Mouse (Mus musculus): Measurements from ENCODE around the gene Wapl.

Gene Wapl

GRCm38 (mm10) chr14:34710209-34710608 lies 36.5 kb downstream of the Wapl start:
- no peak for DNase-seq

DNA sequence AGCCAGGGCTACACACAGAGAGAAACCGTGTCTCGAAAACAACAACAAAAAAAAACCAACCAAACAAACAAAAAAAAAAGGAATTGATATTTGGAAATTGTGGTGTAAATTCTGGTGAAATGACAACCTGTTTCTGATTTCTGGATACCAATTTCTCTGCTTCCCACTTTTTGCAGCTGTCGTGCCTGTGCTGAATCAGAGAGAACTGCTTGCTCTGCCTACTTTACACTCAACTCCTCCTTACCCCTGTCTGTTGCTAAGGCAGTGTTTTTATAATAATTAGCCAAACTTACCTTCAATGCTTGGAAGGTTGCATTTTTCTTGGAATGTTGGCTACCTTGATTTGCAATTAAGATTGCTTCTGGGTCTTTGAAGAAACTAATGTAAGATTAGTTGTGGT lies 38.3 kb downstream of the Wapl start:
- no peak for DNase-seq

DNA sequence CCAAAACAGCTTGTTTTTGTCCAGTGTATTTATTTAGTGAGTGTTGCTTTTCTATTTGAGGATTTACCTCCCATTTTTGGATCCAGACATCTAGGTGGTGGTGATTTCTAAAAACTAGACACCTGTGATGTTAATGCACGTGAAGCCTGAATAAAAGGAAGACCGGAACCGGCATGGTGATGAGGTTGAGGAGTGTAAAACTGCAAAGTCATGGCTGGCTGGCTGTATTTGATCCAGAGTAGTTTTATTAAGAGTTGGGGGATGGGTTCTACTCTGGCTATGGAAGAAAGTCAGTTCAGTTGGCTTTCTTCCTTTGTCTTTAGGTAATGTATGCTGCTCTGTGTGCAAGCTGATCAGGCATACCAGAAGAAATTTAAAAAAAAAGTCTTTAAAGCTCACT lies 39.1 kb downstream of the Wapl start:
- no peak for DNase-seq

- DNase-seq: no peak
These were observed 44.4 kb downstream of the Wapl start for GRCm38 (mm10) chr14:34718150-34718549.

GRCm38 (mm10) chr14:34727709-34728108 lies 54.0 kb downstream of the Wapl start:
- DNase-seq: no peak

- DNase-seq: no peak
These were observed 61.7 kb downstream of the Wapl start for GRCm38 (mm10) chr14:34735405-34735804.

DNA sequence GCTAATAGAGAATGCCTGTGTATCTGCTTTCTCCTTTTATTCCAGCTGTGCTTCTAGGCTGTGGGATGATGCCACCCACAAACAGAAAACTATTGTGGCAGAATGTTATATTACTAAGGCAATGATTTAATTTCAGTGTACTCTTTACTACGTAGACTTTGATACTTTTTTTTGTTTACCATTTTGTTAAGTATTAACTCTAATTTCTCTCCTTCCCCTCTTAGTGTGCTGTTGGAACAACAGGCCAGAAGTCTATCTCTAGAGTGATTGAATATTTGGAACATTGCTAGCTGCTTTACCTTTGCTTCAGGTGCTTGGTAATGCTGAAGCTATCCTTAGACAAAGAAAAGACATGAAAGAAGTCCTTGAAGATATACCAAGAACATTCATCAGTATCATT lies 71.7 kb downstream of the Wapl start:
- DNase-seq: no peak

DNA sequence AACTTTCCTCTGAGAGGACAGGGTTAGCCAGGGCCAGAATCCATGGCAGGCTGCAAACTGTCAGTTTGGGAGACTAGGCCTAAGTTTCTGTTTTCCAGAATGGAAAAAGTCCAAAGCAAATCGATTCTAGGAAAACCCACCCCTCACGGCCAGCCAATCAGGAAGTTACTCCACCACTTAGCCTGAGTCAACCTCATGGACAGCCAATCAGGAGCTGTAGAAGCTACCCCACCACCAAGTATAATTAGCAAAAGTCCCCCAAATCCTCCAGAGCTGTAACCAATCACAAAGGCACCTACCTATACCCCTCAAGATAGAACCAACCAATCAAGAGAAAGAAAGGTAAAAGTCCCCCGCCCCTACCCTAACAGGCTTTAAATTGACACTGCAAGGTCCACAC lies 82.0 kb downstream of the Wapl start:
- DNase-seq: no peak

DNA sequence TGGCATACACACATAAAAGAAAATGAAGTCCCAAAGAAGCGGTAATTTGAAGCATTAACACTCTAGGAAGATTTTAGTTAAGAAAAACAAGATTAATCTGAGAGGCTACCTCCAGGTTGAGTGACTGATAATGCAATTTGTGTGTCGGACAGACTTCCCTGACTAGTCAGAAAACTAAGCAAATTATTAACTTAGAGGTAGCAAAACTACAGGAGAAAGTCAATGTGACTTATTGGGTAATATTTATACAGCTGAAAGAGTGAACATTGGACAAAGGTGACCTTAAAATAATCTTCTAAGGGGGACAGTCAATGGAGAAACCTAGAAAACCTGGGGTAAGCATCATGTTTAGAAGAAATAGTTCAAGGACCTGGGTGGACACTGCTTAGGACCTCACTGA lies 86.2 kb downstream of the Wapl start:
- DNase-seq: no peak

DNA sequence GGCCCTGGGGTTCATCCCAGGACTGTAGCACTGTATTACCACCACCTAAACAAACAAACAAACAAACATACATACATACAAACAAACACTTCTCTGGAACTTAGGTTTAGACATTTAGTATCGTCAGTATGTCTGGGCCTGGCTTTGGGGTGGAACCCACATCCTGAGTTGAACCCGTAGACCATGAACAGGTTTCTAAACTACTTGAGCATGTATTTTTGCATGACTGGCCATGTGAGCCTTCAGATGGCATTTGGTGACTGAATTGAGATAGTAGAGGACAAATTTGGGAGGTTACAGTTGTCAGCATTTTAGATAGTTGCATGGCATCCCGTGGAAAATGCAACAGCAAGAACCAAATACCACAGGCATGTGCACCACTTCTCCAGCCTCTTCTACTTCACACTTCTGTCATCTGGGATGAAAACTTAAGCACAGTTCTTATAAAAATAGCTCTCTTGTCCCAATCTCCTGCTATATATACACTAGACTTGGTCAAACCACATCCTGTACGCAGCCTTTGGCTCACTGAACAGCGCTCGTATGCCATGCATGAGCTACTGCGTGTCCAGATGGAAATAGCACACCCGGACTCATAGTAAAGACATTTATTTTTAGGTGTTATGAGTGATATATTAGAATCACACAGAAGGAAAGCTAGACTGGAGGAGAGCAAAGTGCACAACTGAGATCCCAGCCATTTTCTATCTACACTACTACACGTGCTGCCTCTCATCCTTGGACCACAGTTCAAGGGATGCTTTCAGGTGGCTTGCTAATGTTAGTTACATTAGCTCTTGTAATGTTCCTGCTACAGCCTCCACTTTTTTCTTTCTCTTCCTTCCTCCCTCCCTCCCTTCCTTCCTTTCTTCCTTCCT lies 87.6 kb downstream of the Wapl start:
- DNase-seq: no peak

GRCm38 (mm10) chr14:34762682-34763081 lies 89.0 kb downstream of the Wapl start:
- DNase-seq: peak; percentile 22 to 42

DNA sequence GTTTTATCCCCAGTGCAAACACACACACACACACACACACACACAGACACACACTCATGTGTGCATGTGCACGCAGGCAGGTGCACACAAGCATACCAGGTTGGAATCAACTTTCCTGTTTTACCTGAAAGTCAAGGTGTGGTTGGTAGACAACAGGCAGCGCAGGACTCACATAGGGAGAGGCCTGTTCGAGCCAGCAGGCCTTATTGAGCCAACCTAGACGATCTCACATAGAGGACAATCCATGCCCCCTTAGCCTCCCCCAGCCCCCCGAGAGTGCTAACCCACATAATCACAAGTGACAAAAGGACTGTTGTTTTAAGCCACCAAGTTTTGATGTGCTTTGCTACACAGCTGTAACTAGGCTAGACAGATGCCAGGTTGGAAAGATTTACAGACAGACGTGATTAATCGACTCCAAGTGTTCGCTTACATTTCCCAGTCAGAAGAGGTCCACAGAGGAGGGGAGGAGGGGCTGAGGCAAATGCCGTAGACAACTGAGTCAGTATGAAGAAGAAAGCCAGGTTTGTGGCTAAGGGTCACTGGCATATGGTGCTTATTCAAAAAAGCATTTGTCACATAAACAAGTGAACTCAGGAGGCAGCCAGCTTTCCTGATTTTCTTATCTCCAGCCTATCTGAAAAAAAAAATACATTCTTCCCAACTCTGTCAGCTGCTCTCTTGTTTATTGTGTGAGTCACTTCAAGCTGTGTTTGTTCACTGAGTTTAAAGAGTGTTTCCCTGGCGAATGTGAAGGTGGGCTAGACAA lies 90.2 kb downstream of the Wapl start:
- DNase-seq: no peak

DNA sequence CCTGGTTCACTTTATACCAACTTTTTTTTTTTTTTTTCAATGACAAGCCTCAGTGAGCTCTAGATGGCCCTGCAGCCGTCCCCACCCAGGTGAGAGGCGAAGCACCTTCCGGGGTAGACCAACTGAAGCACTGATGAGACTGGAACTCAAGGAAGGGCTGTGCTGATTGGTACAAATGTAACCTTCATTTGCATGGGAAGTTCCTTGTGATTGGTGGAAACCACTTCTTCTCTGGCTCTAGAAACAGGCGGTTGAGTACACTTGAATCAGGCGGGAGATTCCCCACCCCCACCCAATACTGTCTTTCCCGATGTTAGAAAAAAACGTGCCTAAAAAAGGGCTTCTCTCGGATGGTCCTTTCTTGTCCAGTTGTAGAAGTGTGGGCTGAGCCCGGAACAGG lies 91.2 kb downstream of the Wapl start:
- no peak for DNase-seq

- no peak for DNase-seq
These were observed 91.7 kb downstream of the Wapl start for GRCm38 (mm10) chr14:34765380-34765779.

- DNase-seq: no peak
These were observed 92.5 kb downstream of the Wapl start for GRCm38 (mm10) chr14:34766181-34766580.

- peak; percentile 87 to 88 for DNase-seq
These were observed 94.6 kb downstream of the Wapl start for GRCm38 (mm10) chr14:34768373-34768772.

DNA sequence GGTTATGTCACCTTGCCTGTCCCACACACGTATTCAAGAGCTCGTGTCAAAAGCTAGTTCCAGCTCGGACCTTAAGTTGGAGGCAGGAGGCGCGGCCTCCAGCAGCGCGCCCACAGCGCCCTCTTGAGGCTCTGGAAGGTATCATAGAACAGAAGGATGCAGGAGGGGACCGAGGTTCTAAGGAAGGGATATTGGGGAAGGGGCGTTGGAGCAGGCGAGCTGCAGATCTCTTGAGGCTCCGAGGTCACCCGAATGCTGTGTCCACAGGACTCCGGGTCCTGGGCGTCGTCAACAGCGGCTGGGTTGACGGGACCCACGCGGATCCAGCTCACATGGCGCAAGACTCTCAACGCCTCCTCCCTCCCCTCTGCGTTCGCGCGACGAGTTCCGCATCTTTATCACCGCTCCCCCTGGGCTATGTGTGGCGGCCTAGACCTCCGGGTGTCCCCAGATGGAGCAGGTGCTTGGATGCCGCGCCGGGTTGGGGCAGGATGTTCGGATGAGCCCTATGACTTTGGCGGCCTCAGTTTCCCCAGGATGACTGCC lies 95.4 kb downstream of the Wapl start:
- peak; percentile 84 to 86 for DNase-seq

- peak; percentile 50 to 57 for DNase-seq
These were observed 95.9 kb downstream of the Wapl start for GRCm38 (mm10) chr14:34769567-34770158.

DNA sequence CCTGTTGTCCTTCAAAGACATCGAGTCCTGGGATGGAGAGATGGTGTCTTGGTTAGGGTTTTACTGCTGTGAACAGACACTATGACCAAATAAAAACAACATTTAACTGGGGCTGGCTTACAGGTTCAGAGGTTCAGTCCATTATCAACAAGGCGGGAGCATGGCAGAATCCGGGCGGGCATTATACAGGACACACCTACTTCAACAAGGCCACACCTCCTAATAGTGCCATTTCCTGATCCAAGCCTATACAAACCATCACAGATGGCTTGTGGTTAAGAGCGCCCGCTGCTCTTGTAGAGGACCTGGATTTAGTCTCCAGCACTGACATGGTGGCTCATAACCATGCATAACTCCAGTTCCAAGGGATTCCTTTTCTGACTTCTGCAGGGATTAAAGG lies 96.7 kb downstream of the Wapl start:
- no peak for DNase-seq

DNA sequence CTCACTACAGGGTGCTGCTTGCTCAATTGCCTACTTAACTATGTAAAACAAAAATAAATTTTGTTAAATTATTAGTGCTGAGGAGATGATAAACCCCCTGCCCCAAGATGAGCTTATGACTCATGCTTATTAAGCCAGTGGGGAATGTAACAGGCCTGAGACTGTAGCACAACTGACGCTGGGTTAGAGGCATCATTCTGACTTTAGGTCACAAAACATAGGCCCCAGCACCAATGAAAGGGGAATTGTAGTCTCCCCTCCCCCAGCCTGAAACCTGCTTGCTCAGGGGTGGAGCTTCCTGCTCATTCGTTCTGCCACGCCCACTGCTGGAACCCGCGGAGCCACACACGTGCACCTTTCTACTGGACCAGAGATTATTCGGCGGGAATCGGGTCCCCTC lies 97.9 kb downstream of the Wapl start:
- no peak for DNase-seq

GRCm38 (mm10) chr14:34772132-34772531 lies 98.4 kb downstream of the Wapl start:
- DNase-seq: no peak

GRCm38 (mm10) chr14:34773681-34774080 lies 100.0 kb downstream of the Wapl start:
- DNase-seq: no peak

- DNase-seq: no peak
These were observed 100.5 kb downstream of the Wapl start for GRCm38 (mm10) chr14:34774231-34774630.

Measured in kidney, postnatal 4 days (tissue).